Mouse (Mus musculus) liver, embryonic 13.5 days (tissue): Measurements from ENCODE around the gene Mylk3. TPM values are rescaled to one million over a fixed set of nuclear protein-coding genes. Genes with fewer than 3 reads are reported as not detected.

ENCODE experiments used
- ATAC-seq: fragments of 200-750 bp; cut with Nextera tagmentation; 2 replicates; pipeline ENCODE4 v1.8.0; 2017; ENCODE audit warnings: low read depth, mild to moderate bottlenecking, moderate number of reproducible peaks, moderate library complexity
- DNase-seq: peaks from one replicate; pipeline ENCODE4 v3.0.0; 2022
- H3K27ac ChIP-seq: fragments of 300-500 bp; sonication (generic); 2 replicates; pipeline ENCODE4 v1.5.1; 2015; ENCODE audit warnings: moderate library complexity, mild to moderate bottlenecking, inconsistent platforms
- H3K27me3 ChIP-seq: fragments of 300-500 bp; sonication (generic); 2 replicates; pipeline ENCODE4 v1.6.1; 2015; ENCODE audit warnings: mild to moderate bottlenecking, inconsistent platforms
- H3K36me3 ChIP-seq: fragments of 300-500 bp; sonication (generic); 2 replicates; pipeline ENCODE4 v1.6.1; 2015; ENCODE audit warnings: mild to moderate bottlenecking, inconsistent platforms
- H3K4me1 ChIP-seq: fragments of 300-500 bp; sonication (generic); replicated peaks from 2 replicates; pipeline ENCODE4 v1.6.1; 2015; ENCODE audit warnings: inconsistent platforms
- H3K4me2 ChIP-seq: fragments of 300-500 bp; sonication (generic); 2 replicates; pipeline ENCODE4 v1.6.1; 2015; ENCODE audit warnings: inconsistent platforms, mild to moderate bottlenecking, moderate library complexity
- H3K4me3 ChIP-seq: fragments of 300-500 bp; sonication (generic); replicated peaks from 2 replicates; pipeline ENCODE4 v1.5.1; 2015; ENCODE audit warnings: mild to moderate bottlenecking, inconsistent platforms
- H3K9ac ChIP-seq: fragments of 300-500 bp; sonication (generic); 2 replicates; pipeline ENCODE4 v1.6.1; 2015; ENCODE audit warnings: mild to moderate bottlenecking, inconsistent platforms
- H3K9me3 ChIP-seq: fragments of 300-500 bp; sonication (generic); replicated peaks from 2 replicates; pipeline ENCODE4 v1.6.1; 2016; ENCODE audit warnings: inconsistent platforms
- WGBS: fragments of 180-500 bp; shearing (Covaris S2); methylation state at CpG from one replicate; pipeline ENCODE4 v1.1.7; 2015; ENCODE audit not compliant: insufficient replicate concordance; 5-methylcytosine and 5-hydroxymethylcytosine counted together
- polyA plus RNA-seq: library from polyadenylated mRNA; unstranded; fragments of >200 nt; fragmentation: Nextera tagmentation; extraction: Ambion mirVana; gene quantifications from 2 replicates; pipeline ENCODE4 v1.2.1, GENCODE M21; 2015

The Mylk3 gene
- polyA plus RNA-seq, 1 experiment from 2014 or later: 44.7 TPM

DNA sequence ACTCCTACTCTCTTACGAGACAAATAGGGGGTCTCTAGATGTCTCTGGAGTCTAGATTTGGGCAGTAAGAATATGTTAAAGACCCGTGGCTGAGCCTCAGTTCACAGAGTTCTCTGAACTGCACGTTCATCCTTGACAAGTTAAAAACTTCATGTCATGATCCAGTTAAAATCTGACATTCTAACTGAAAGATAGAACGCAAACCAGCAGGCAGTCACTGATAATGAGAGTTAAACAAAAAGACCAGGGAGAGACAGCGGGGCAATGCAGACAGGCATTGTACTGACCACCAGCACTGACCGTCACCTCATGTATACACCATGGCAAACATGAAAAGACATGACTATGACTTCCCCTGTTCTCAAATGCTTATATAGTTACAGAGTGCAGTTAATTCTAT lies 22.7 kb downstream of the Mylk3 start:
- peaks cover 29% of the 10 kb centered on the region for H3K36me3 ChIP-seq
- no peaks in the 10 kb centered on the region for H3K27me3 ChIP-seq
- H3K9me3 ChIP-seq: no peaks in the 10 kb centered on the region
- ATAC-seq (0 out of 2 replicates have a peak, but pooled peaks have one; percentile 40), DNase-seq (no peak)
- WGBS: 37% methylated on average over 6 of the region's 6 CpGs
- H3K9ac ChIP-seq: no peak overlapping the region
- peak overlapping the region; percentile 16 for H3K27ac ChIP-seq
- no peak overlapping the region for H3K4me3 ChIP-seq
- H3K4me1 ChIP-seq: peaks cover 54% of the 10 kb centered on the region
- no peak overlapping the region for H3K4me2 ChIP-seq

DNA sequence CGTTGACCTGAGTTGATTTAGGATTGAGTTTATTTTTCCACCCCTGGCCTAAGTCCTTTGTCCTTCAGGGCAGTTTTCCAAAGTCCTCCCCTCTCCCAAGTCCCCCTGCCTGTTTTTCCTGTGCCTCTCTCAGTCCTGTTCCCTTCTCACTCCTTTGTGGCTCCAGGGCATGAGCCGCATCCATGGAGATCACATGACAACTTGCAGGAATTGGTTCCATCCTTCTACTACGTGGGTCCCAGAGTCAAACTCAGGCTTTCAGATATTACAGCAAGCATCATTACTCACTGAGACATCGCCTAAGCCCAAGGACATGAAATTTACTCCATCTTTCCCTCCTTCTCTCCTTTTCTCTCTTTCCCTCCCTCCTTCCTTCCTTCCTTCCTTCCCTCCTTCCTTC lies 23.9 kb downstream of the Mylk3 start:
- H3K27me3 ChIP-seq: no peaks in the 10 kb centered on the region
- no peak overlapping the region for H3K9ac ChIP-seq
- H3K4me1 ChIP-seq: peaks cover 49% of the 10 kb centered on the region
- no peak overlapping the region for H3K4me2 ChIP-seq
- H3K4me3 ChIP-seq: no peak overlapping the region
- no peak overlapping the region for H3K27ac ChIP-seq
- 78% methylated on average over 4 of the region's 4 CpGs for WGBS
- DNase-seq (no peak), ATAC-seq (no peak)
- no peaks in the 10 kb centered on the region for H3K9me3 ChIP-seq
- H3K36me3 ChIP-seq: peaks cover 38% of the 10 kb centered on the region

DNA sequence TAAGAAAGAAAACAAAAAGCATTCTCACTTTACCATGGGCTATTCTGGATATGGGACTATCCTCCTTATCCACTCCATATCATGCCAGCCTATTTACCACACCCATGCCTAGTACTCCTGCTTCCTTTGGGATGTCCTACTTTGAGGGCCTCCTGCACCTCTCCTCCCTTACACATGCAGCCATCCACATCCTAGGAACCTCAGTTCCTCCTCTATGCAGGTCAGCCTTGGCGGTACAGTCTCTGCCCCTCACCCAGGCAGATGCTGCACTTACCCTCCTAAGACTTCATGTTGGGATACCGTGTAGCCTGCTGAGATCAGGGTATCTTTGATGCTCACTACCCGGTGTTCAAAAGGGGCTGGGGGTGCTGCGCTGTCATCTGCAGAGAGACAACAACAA lies 32.9 kb downstream of the Mylk3 start:
- Histone ChIP-seq H3K27me3 (no peaks in the 10 kb centered on the region), H3K4me3 (no peak overlapping the region), H3K4me2 (no peak overlapping the region), H3K9me3 (no peaks in the 10 kb centered on the region), H3K9ac (no peak overlapping the region), H3K4me1 (0 out of 2 replicates have a peak, but pooled peaks cover 2% of the 10 kb centered on the region), H3K36me3 (peaks cover 80% of the 10 kb centered on the region), H3K27ac (no peak overlapping the region)
- ATAC-seq: no peak
- 80% methylated on average over 4 of the region's 4 CpGs for WGBS
- DNase-seq: no peak

DNA sequence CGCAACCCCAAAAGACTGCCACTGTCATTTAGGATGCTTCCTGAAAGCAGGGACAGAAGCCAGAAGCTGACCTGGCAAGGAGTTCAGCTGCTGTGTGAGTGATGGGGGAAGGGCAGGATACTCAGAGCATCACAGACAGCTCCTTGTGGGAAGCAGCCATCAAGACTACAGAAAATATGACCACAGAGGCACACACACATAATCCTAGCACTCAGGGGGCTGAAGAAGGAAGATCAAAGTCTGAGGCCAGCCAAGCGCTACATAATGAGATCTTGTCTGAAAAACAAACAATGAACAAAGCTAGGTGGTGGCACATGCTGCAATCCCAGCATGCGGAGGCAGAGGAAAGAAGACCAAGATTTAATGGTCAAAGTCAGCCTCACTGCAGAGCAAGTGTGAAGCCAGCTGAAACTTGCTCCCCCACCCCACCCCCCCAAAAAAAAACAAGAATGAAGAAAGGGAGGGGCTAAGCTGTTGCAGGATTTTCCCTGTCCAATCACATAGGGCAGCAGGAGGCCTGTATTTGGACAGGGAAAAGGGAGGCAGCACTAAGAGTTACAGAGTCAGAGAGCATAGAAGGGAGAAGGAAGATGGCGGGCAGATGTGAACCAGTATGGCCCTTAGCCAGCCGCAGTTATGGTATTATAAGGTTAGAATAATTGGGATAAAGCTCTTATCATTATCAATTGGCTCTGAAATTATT lies 46.1 kb downstream of the Mylk3 start:
- no peak overlapping the region for H3K4me2 ChIP-seq
- H3K36me3 ChIP-seq: peaks cover 53% of the 10 kb centered on the region
- H3K4me3 ChIP-seq: no peak overlapping the region
- no peaks in the 10 kb centered on the region for H3K9me3 ChIP-seq
- DNase-seq (no peak), ATAC-seq (no peak)
- no peak overlapping the region for H3K9ac ChIP-seq
- H3K27ac ChIP-seq: no peak overlapping the region
- H3K27me3 ChIP-seq: no peaks in the 10 kb centered on the region
- H3K4me1 ChIP-seq: peaks cover 18% of the 10 kb centered on the region
- WGBS: 87% methylated on average over 5 of the region's 5 CpGs

DNA sequence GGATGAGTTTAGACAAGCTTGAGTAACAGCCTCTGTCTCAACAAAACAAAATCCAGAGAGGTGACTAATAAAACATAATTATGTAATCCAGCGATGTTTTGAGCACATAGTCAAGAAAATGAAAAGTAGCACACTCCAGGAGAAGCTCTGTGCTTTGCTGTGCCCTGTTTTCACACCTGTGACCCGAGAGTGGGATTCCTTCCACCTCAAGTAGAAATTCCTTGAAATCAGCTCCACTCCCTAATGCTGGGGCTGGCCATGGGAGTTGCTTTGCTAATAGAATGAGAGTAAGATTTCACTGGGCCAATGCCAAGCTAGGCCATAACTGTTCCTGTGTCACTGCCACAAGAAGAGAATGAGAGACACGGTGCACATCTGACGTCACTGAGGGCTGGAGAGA lies 48.5 kb downstream of the Mylk3 start:
- H3K9me3 ChIP-seq: no peaks in the 10 kb centered on the region
- peaks cover 22% of the 10 kb centered on the region for H3K4me1 ChIP-seq
- WGBS: 82% methylated on average over 4 of the region's 4 CpGs
- H3K27ac ChIP-seq: no peak overlapping the region
- H3K36me3 ChIP-seq: peaks cover 49% of the 10 kb centered on the region
- ATAC-seq (no peak), DNase-seq (no peak)
- no peak overlapping the region for H3K4me2 ChIP-seq
- no peaks in the 10 kb centered on the region for H3K27me3 ChIP-seq
- H3K4me3 ChIP-seq: no peak overlapping the region
- H3K9ac ChIP-seq: no peak overlapping the region

DNA sequence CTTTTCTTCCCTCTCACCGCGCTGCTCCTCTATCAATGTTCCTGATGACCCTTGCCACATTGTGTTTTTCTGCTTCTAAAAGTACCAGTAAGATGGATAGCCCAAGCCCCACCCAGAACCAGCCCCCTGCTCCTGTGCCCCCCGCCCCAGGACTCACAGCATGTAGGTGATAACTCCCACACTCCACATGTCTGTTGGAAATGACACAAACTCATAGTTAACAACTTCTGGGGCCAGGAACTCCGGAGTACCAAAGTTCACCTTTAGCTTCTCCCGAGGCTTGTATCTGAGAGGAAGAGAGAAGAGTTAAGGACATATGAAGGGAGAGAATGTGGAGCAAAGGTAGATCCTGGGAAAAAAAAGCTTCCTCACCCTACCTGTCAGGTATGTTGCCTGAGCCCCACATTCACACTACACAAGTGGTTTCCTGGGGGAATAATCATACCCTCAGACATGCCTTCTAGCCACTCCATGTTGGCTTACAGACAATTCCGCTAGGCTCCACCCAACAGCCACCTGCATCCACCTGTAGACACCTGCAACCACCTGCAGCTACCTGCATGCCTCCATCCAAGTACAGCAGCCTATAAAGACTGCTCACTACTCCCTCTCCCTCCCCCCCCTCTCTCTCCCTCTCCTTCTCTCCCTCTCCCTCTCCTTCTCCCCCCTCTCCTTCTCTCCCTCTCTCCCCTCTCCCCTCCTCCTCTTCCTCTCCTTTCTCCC lies 49.8 kb downstream of the Mylk3 start:
- Histone ChIP-seq H3K36me3 (peaks cover 46% of the 10 kb centered on the region), H3K27me3 (no peaks in the 10 kb centered on the region), H3K9ac (no peak overlapping the region), H3K9me3 (no peaks in the 10 kb centered on the region), H3K4me2 (no peak overlapping the region), H3K27ac (peak overlapping the region; percentile 69), H3K4me1 (peaks cover 22% of the 10 kb centered on the region), H3K4me3 (no peak overlapping the region)
- WGBS: 72% methylated on average over 6 of the region's 6 CpGs
- DNase-seq: peak; percentile 35
- no peak for ATAC-seq

DNA sequence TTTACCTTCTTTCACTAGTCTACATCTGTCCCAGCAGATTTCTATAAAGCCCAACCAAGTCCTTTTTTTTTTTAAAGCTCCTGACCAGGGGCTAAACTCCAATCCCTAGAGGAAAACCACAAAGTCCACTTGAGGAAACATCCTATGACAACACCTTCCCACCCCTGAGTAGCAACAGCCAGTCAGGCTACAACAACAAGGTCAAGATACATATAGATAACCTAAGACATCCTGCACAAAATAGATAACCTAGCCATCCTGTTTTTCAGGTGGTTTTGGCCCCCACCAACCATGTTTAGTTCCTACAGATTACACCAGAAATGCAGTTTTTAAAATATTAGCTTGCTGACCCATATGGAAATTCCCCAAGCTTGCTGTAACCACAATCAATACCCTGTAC lies 51.0 kb downstream of the Mylk3 start:
- Histone ChIP-seq H3K4me1 (peaks cover 22% of the 10 kb centered on the region), H3K9ac (no peak overlapping the region), H3K36me3 (peaks cover 35% of the 10 kb centered on the region), H3K27me3 (no peaks in the 10 kb centered on the region), H3K4me2 (no peak overlapping the region), H3K9me3 (no peaks in the 10 kb centered on the region), H3K4me3 (no peak overlapping the region), H3K27ac (no peak overlapping the region)
- DNase-seq (no peak), ATAC-seq (peak; percentile 71)

DNA sequence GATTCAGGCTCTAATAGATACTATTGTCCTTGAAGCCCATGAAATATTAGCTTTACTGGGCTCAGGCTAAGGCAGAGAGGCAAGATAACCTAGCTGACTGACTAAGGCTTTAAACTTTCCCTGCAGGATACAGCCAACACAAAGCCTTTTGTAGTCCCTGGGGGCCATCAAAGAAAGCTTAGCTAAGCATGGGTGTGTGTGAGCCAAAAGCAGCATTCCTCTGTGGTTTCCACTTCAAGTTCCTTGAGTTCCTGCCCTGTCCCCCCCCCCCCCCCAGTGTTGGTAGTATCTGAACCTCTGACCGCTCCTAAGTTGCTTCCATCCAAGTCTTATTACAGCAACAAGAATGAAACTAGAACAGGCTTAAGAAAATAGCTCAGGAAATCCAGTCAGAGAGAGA lies 56.6 kb downstream of the Mylk3 start:
- Histone ChIP-seq H3K4me2 (no peak overlapping the region), H3K4me3 (no peak overlapping the region), H3K4me1 (no peaks in the 10 kb centered on the region; the same call in 1 of the 2 replicates), H3K9me3 (no peaks in the 10 kb centered on the region), H3K27ac (no peak overlapping the region), H3K9ac (no peak overlapping the region), H3K36me3 (peaks cover 58% of the 10 kb centered on the region), H3K27me3 (no peaks in the 10 kb centered on the region)
- 95% methylated on average over 1 of the region's 1 CpGs for WGBS
- no peak for ATAC-seq
- DNase-seq: no peak

DNA sequence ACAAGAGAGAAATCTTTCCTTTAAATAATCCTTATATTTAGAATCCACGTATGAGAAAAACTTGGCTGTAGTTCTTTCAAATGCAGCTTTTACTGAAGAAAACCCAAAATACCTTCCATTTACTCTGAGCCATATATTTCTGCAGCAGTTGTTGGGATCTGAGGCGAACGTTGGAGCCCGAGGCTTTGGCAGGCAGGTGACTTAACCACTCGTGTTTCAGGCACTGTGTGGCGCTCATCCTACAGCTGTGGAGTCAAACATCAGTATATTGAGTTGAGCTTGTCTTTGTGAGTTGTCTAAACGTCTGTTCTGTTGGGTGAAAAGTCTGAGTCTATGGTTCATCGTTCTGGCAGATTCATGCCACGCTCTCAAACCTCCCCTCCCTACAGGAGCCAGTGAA lies 59.1 kb downstream of the Mylk3 start:
- WGBS: 78% methylated on average over 9 of the region's 9 CpGs
- Histone ChIP-seq H3K27me3 (no peaks in the 10 kb centered on the region), H3K9ac (no peak overlapping the region), H3K4me3 (no peak overlapping the region), H3K36me3 (peaks cover 71% of the 10 kb centered on the region), H3K4me1 (peaks cover 11% of the 10 kb centered on the region; the same call in 1 of the 2 replicates), H3K9me3 (no peaks in the 10 kb centered on the region), H3K27ac (no peak overlapping the region), H3K4me2 (no peak overlapping the region)
- ATAC-seq (no peak), DNase-seq (no peak)

DNA sequence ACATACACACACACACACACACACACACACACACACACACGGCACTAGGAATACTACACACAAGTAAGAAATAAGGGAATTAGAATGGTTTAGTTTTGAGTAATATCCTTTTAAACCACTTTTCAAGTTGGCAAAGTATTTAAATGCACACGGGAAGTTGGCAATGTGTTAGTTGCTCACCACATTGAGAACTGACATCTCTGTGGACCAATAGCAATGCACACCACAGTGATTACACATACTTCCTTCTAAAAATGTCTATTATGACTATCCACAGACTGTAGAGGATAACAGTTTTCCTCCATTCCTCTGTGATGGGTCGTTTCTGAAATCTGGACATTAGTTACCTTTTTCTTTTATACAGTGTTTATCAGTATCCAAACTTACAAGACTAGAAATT lies 63.1 kb downstream of the Mylk3 start:
- Histone ChIP-seq H3K9me3 (peaks cover 2% of the 10 kb centered on the region; the same call in 1 of the 2 replicates), H3K9ac (no peak overlapping the region), H3K4me3 (no peak overlapping the region), H3K27ac (no peak overlapping the region), H3K36me3 (peaks cover 64% of the 10 kb centered on the region), H3K27me3 (no peaks in the 10 kb centered on the region), H3K4me1 (peaks cover 33% of the 10 kb centered on the region), H3K4me2 (no peak overlapping the region)
- 68% methylated on average over 3 of the region's 3 CpGs for WGBS
- DNase-seq (no peak), ATAC-seq (no peak)

DNA sequence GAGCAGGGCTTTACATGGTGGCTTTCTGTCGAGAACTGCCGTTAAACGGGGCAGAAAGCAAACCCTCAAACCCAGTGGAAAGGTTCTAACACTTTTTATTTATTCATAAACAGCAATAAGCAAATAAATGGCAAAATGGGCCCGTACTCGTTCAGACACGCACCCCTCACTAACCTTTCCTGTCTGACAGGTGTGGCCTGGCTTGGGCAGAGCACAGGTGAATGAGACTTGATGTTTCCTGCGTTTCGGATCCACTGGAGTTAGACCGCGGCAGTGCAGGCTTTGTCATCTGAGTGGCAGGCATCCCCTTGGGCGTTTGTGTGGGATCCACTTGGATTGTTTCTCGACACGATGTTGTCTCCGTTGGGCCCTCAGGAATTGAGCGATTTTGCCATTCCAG lies 64.2 kb downstream of the Mylk3 start:
- no peak for DNase-seq
- WGBS: 86% methylated on average over 15 of the region's 15 CpGs
- H3K9me3 ChIP-seq: peaks cover 3% of the 10 kb centered on the region; the same call in 1 of the 2 replicates
- no peaks in the 10 kb centered on the region for H3K27me3 ChIP-seq
- no peak overlapping the region for H3K4me2 ChIP-seq
- ATAC-seq: no peak
- H3K4me1 ChIP-seq: peaks cover 37% of the 10 kb centered on the region
- no peak overlapping the region for H3K27ac ChIP-seq
- H3K4me3 ChIP-seq: no peak overlapping the region
- H3K9ac ChIP-seq: no peak overlapping the region
- H3K36me3 ChIP-seq: peaks cover 53% of the 10 kb centered on the region

DNA sequence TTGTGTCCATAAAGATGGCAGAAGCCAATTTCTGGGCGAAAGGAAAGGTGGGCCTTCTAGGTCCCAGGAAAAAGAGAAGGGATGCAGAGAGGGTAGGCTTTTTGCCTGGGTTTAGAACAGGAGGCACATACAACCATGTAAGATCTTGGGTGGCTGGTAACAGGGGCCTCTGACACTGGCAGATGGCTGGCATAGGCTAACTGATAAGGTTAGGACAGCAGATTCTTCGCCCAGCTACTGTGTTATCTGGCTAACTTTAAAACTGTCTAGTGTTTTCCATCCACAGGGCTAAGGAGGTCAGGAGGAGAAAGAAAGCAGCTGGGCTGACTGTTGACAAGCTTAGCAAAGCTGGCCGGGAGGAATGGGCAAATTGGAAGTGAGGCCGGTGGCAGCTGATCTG lies 67.6 kb downstream of the Mylk3 start:
- 50% methylated on average over 4 of the region's 4 CpGs for WGBS
- Histone ChIP-seq H3K4me1 (peaks cover 34% of the 10 kb centered on the region), H3K27me3 (no peaks in the 10 kb centered on the region), H3K9me3 (peaks cover 3% of the 10 kb centered on the region; the same call in 1 of the 2 replicates), H3K27ac (peak overlapping the region; percentile 91), H3K9ac (peak overlapping the region; percentile 59), H3K4me2 (peak overlapping the region; percentile 63), H3K36me3 (peaks cover 19% of the 10 kb centered on the region), H3K4me3 (peak overlapping the region; percentile 17)
- peak; percentile 100 for ATAC-seq
- peak; percentile 65 for DNase-seq
